Comparison of ENCODE assay signal across 9 mouse cellular contexts in the genomic region with DNA sequence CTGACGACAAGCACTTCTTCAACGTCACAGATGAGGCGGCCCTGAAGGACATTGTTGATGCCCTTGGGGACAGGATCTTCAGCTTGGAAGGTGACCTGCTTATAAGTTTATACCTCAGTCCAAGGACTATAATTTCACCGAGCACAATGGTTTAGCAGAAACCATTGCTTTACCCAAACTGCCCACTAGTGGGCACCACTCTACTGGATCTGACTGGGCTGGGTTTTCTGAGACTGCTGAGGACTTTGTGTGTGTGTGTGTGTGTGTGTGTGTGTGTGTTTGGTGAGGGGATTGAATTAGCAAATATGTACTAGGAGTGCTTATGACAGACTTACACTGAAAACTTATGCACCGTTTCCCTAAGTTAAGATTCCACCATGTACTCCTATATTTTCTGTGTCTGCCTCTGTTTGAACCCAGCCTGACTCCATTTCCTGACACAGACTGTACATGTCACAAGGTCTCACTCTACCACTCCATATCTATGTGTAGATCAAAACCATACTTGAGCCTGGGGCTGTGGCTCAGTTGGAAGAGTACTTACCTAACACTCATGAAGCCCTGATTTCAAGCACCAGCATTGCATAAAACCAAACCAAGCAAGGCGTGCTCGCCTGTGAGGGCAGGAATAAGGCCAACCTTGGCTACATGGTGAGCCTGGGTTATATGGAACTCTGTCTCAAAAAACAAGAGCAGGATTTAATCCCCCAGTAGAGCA.
DNase-seq lines count a peak whose midpoint lies in the region; ATAC-seq lines count a peak whose summit lies in the region.
"Had no signal": no experiment of that assay in that cellular context is flagged by ENCODE, and none has a peak within 500 bp of the region (broad histone marks: within the 10 kb centered on the region; RNA-seq: fewer than 3 reads in every experiment).

No protein-coding gene starts in this region.

- H3K9me3 ChIP-seq in heart, embryonic 10.5 days, result no peaks in the 10 kb centered on the region

- H3K27ac ChIP-seq in heart, embryonic 10.5 days, result no peak overlapping the region

- WGBS in heart, embryonic 10.5 days, result 47% methylated on average over 7 of the region's 7 CpGs

- DNase-seq in heart, postnatal 4 days, result peak; percentile 67
- no peak for DNase-seq in heart, embryonic 10.5 days (ENCODE audit: low spot score)
- peak; percentile 23 to 68 for DNase-seq in spleen, postnatal 10 days (ENCODE audit: low spot score in 2 of 2)
- DNase-seq in spleen, adult 12 weeks (ENCODE audit: low spot score), result no peak
- peak; percentile 69 for DNase-seq in adipocyte (ENCODE audit: low spot score)
- DNase-seq in naive thymus-derived CD4-positive, alpha-beta T cell, adult 2 months (ENCODE audit: low read depth), result peak; percentile 66
- no peak for DNase-seq in left cerebral cortex, postnatal 36 days (ENCODE audit: low spot score in 2 of 2)

- no peaks in the 10 kb centered on the region for H3K36me3 ChIP-seq in heart, embryonic 10.5 days

- peak; percentile 63; the same call in 1 of the 2 replicates for ATAC-seq in erythroblast, adult 5-6 weeks (replicated peaks; ENCODE audit: low FRiP score, poor library complexity, severe bottlenecking)

- peaks cover 33% of the 10 kb centered on the region for H3K4me1 ChIP-seq in heart, embryonic 10.5 days

- no peak overlapping the region for H3K4me3 ChIP-seq in heart, embryonic 10.5 days
- H3K4me3 ChIP-seq: erythroblast, embryonic 14.5 days had no signal

- intact Hi-C loops in left cerebral cortex, postnatal 36 days (cut with DNase I), result no loop called here

- H3K27me3 ChIP-seq in heart, embryonic 10.5 days (ENCODE audit: insufficient read depth, poor library complexity, severe bottlenecking), result no peaks in the 10 kb centered on the region

Comparison
In these comparisons a context has a peak if more than half of its experiments do, and no peak if none do; other contexts are left out.
1. DNase-seq: peak in heart, postnatal 4 days (single experiment), spleen, postnatal 10 days (2 of 2), adipocyte (single experiment) and naive thymus-derived CD4-positive, alpha-beta T cell, adult 2 months (single experiment); none in heart, embryonic 10.5 days (single experiment), spleen, adult 12 weeks (single experiment) and left cerebral cortex, postnatal 36 days (0 of 2).